Mouse (Mus musculus): Measurements from ENCODE around the gene Fbxl17.

DNA sequence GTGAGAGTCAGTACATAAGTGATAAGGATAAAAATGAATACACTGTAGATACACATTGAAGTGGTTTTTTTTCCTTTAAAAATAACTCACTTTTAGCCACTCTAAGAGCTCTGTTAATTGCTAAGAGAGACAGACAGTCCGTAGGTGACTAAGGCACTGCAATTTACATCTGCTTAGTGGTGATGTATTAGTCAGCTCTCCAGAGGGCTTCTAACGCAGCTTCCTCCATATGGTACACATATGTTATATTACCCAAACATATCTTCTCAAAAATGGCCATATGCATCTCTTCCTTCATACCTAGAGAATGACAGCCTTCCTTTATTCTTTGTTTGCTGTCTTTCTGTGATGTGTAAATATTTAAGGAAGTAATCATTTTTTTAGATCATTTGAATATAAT is 353.3 kb downstream of the Fbxl17 start:
- no peak for TF ChIP-seq CEBPB (IDR thresholded peaks at IDR 0.05; ENCODE audit: insufficient read depth, poor library complexity, severe bottlenecking)
- no peak for TF ChIP-seq MYOD1 (IDR thresholded peaks at IDR 0.05; ENCODE audit: control insufficient read depth in 1 of 3, insufficient read length in 2 of 3, low read depth in 2 of 3)
- no peak for TF ChIP-seq POLR2A (IDR thresholded peaks at IDR 0.05; ENCODE audit: insufficient read length, low read depth)
- no peak for TF ChIP-seq MAX (IDR thresholded peaks at IDR 0.05; ENCODE audit: low read depth)
- TF ChIP-seq POLR2AphosphoS2 (IDR thresholded peaks at IDR 0.05; ENCODE audit: insufficient read length, low read depth), result no peak
- TF ChIP-seq TCF12 (IDR thresholded peaks at IDR 0.05; ENCODE audit: insufficient read depth, poor library complexity, severe bottlenecking), result no peak
- no peak for TF ChIP-seq USF1 (IDR thresholded peaks at IDR 0.05; ENCODE audit: low read depth)
- TF ChIP-seq MYOG (IDR thresholded peaks at IDR 0.05; ENCODE audit: control insufficient read depth in 1 of 3, insufficient read depth in 1 of 3, insufficient read length in 2 of 3, low read depth in 2 of 3), result no peak
- TF ChIP-seq SRF (IDR thresholded peaks at IDR 0.05; ENCODE audit: control insufficient read depth, insufficient read length, low read depth), result no peak

Data from myocyte (in vitro differentiated cells).